Mouse (Mus musculus): ENCODE data around the gene Hoxb2.

Hoxb2 gene

GRCm38 (mm10) chr11:96350341-96350624, at the start of gene Hoxb2:
TSS of gene Hoxb2 (plus strand) at chr11:96350525.
- no peak for DNase-seq (ENCODE audit: low read depth, low spot score)

GRCm38 (mm10) chr11:96301064-96301431, 49.3 kb upstream of the Hoxb2 start:
- no peak for DNase-seq (ENCODE audit: low read depth, low spot score)

- DNase-seq (ENCODE audit: low read depth, low spot score), result no peak
Measured at GRCm38 (mm10) chr11:96301837-96302236, 48.5 kb upstream of the Hoxb2 start.

GRCm38 (mm10) chr11:96302381-96303150, 47.8 kb upstream of the Hoxb2 start:
- DNase-seq (ENCODE audit: low read depth, low spot score), result no peak

GRCm38 (mm10) chr11:96303151-96304099, 46.9 kb upstream of the Hoxb2 start, which contains the start of gene Hoxb5:
TSS of gene Hoxb5 (plus strand) at chr11:96303336.
- no peak for DNase-seq (ENCODE audit: low read depth, low spot score)

GRCm38 (mm10) chr11:96304381-96305195, 45.7 kb upstream of the Hoxb2 start:
- no peak for DNase-seq (ENCODE audit: low read depth, low spot score)

- no peak for DNase-seq (ENCODE audit: low read depth, low spot score)
Measured at GRCm38 (mm10) chr11:96305505-96306182, 44.7 kb upstream of the Hoxb2 start.

GRCm38 (mm10) chr11:96306183-96306907, 44.0 kb upstream of the Hoxb2 start:
- DNase-seq (ENCODE audit: low read depth, low spot score), result no peak

GRCm38 (mm10) chr11:96306908-96307269, 43.4 kb upstream of the Hoxb2 start:
- no peak for DNase-seq (ENCODE audit: low read depth, low spot score)

- no peak for DNase-seq (ENCODE audit: low read depth, low spot score)
Measured at GRCm38 (mm10) chr11:96308763-96309162, 41.6 kb upstream of the Hoxb2 start.

- no peak for DNase-seq (ENCODE audit: low read depth, low spot score)
Measured at GRCm38 (mm10) chr11:96309288-96309687, 41.0 kb upstream of the Hoxb2 start.

GRCm38 (mm10) chr11:96310183-96310938, 40.0 kb upstream of the Hoxb2 start:
- DNase-seq (ENCODE audit: low read depth, low spot score), result no peak

- DNase-seq (ENCODE audit: low read depth, low spot score), result no peak
Measured at GRCm38 (mm10) chr11:96311097-96311496, 39.2 kb upstream of the Hoxb2 start.

GRCm38 (mm10) chr11:96311520-96312417, 38.6 kb upstream of the Hoxb2 start:
- no peak for DNase-seq (ENCODE audit: low read depth, low spot score)

GRCm38 (mm10) chr11:96313134-96313533, 37.2 kb upstream of the Hoxb2 start:
- no peak for DNase-seq (ENCODE audit: low read depth, low spot score)

- no peak for DNase-seq (ENCODE audit: low read depth, low spot score)
Measured at GRCm38 (mm10) chr11:96313806-96314428, 36.4 kb upstream of the Hoxb2 start.

- DNase-seq (ENCODE audit: low read depth, low spot score), result no peak
Measured at GRCm38 (mm10) chr11:96314671-96315343, 35.5 kb upstream of the Hoxb2 start.

GRCm38 (mm10) chr11:96315344-96315681, 35.0 kb upstream of the Hoxb2 start:
- no peak for DNase-seq (ENCODE audit: low read depth, low spot score)

All from telencephalon, adult 2 months (tissue).